Mouse (Mus musculus) kidney, adult 18-20 months (tissue): ENCODE measurements at regions not wholly inside any gene's neighbourhood (a gene's known extent, or its start where the extent isn't known, plus 50 kb on each side); places are given as distances from the start of the nearest gene placed in this dataset.

Source experiments
- DNase-seq: peaks from one replicate; pipeline ENCODE4 v3.0.0; 2021

- no peak for DNase-seq
Observed at GRCm38 (mm10) chr14:105056171-105056570, 121.0 kb downstream of the Rbm26 start.

GRCm38 (mm10) chr14:105038798-105039197 is 138.3 kb downstream of the Rbm26 start:
- DNase-seq = no peak

- no peak for DNase-seq
Observed at GRCm38 (mm10) chr14:105034712-105035377, 142.3 kb downstream of the Rbm26 start.

- no peak for DNase-seq
Observed at GRCm38 (mm10) chr14:105019971-105020370, 157.2 kb downstream of the Rbm26 start.

GRCm38 (mm10) chr14:105016089-105016846 is 160.9 kb downstream of the Rbm26 start:
- no peak for DNase-seq

- no peak for DNase-seq
Observed at GRCm38 (mm10) chr14:105015278-105015677, 161.8 kb downstream of the Rbm26 start.

GRCm38 (mm10) chr14:105010742-105011141 is 166.4 kb downstream of the Rbm26 start:
- no peak for DNase-seq

- DNase-seq = no peak
Observed at GRCm38 (mm10) chr14:105008331-105008730, 168.8 kb downstream of the Rbm26 start.

- no peak for DNase-seq
Observed at GRCm38 (mm10) chr14:104994066-104994465, 183.1 kb downstream of the Rbm26 start.

- DNase-seq = no peak
Observed at GRCm38 (mm10) chr14:104966046-104966445, 211.1 kb downstream of the Rbm26 start.

GRCm38 (mm10) chr14:104943450-104943849 is 233.7 kb downstream of the Rbm26 start:
- DNase-seq = no peak

- peak; percentile 16 for DNase-seq
Observed at GRCm38 (mm10) chr14:104939961-104940360, 237.2 kb downstream of the Rbm26 start.

- no peak for DNase-seq
Observed at GRCm38 (mm10) chr14:104937083-104937864, 239.9 kb downstream of the Rbm26 start.

- DNase-seq = no peak
Observed at GRCm38 (mm10) chr14:104935956-104936355, 241.2 kb downstream of the Rbm26 start.

- no peak for DNase-seq
Observed at GRCm38 (mm10) chr14:104905706-104906105, 271.4 kb downstream of the Rbm26 start.

GRCm38 (mm10) chr14:104902120-104903027 is 274.8 kb downstream of the Rbm26 start:
- DNase-seq = no peak

- DNase-seq = no peak
Observed at GRCm38 (mm10) chr14:104901072-104901471, 276.1 kb downstream of the Rbm26 start.

- DNase-seq = no peak
Observed at GRCm38 (mm10) chr14:104871203-104871602, 305.9 kb downstream of the Rbm26 start.

GRCm38 (mm10) chr14:104867540-104867939 is 309.6 kb downstream of the Rbm26 start:
- no peak for DNase-seq

GRCm38 (mm10) chr14:104863881-104864280 is 313.2 kb downstream of the Rbm26 start:
- DNase-seq = no peak

- DNase-seq = no peak
Observed at GRCm38 (mm10) chr14:104855913-104856312, 321.2 kb downstream of the Rbm26 start.

- no peak for DNase-seq
Observed at GRCm38 (mm10) chr14:104849274-104849673, 326.8 kb upstream of the Rnf219 start.
